Mouse (Mus musculus): ENCODE results near the gene Fmo2. TPM values are rescaled to one million over a fixed set of nuclear protein-coding genes. Genes with fewer than 3 reads are reported as not detected.

Fmo2 gene
- total RNA-seq, 2 experiments from 2014 or later: 0.54 to 0.57 TPM

- no peak for DNase-seq (ENCODE audit: low spot score in 2 of 2)
Observed at GRCm38 (mm10) chr1:162891980-162892451, 6.5 kb downstream of the Fmo2 start.

GRCm38 (mm10) chr1:162888646-162889045, 9.9 kb downstream of the Fmo2 start:
- DNase-seq (ENCODE audit: low spot score in 2 of 2): no peak

- no peak for DNase-seq (ENCODE audit: low spot score in 2 of 2)
Observed at GRCm38 (mm10) chr1:162887644-162888043, 10.9 kb downstream of the Fmo2 start.

GRCm38 (mm10) chr1:162886138-162886816, 12.2 kb downstream of the Fmo2 start:
- no peak for DNase-seq (ENCODE audit: low spot score in 2 of 2)

- no peak for DNase-seq (ENCODE audit: low spot score in 2 of 2)
Observed at GRCm38 (mm10) chr1:162882681-162883080, 15.8 kb downstream of the Fmo2 start.

GRCm38 (mm10) chr1:162879595-162880369, 18.7 kb downstream of the Fmo2 start:
- peak; percentile 57 to 62 for DNase-seq (ENCODE audit: low spot score in 2 of 2)

GRCm38 (mm10) chr1:162875091-162875490, 23.4 kb downstream of the Fmo2 start:
- DNase-seq (ENCODE audit: low spot score in 2 of 2): no peak

- no peak for DNase-seq (ENCODE audit: low spot score in 2 of 2)
Observed at GRCm38 (mm10) chr1:162871701-162872311, 26.7 kb downstream of the Fmo2 start.

GRCm38 (mm10) chr1:162870978-162871377, 27.5 kb downstream of the Fmo2 start:
- no peak for DNase-seq (ENCODE audit: low spot score in 2 of 2)

GRCm38 (mm10) chr1:162867396-162867795, 31.1 kb downstream of the Fmo2 start:
- DNase-seq (ENCODE audit: low spot score in 2 of 2): no peak

- no peak for DNase-seq (ENCODE audit: low spot score in 2 of 2)
Observed at GRCm38 (mm10) chr1:162866280-162866681, 32.2 kb downstream of the Fmo2 start, which contains the start of gene Fmo1. Fmo1 (minus strand) TSS chr1:162866610.

GRCm38 (mm10) chr1:162865493-162865830, 33.1 kb downstream of the Fmo2 start:
- DNase-seq (ENCODE audit: low spot score in 2 of 2): no peak

- DNase-seq (ENCODE audit: low spot score in 2 of 2): no peak
Observed at GRCm38 (mm10) chr1:162864816-162865492, 33.6 kb downstream of the Fmo2 start.

GRCm38 (mm10) chr1:162864279-162864678, 34.2 kb downstream of the Fmo2 start:
- no peak for DNase-seq (ENCODE audit: low spot score in 2 of 2)

- DNase-seq (ENCODE audit: low spot score in 2 of 2): no peak
Observed at GRCm38 (mm10) chr1:162863579-162863978, 34.9 kb downstream of the Fmo2 start.

- no peak for DNase-seq (ENCODE audit: low spot score in 2 of 2)
Observed at GRCm38 (mm10) chr1:162862328-162862727, 36.2 kb downstream of the Fmo2 start.

GRCm38 (mm10) chr1:162859996-162860605, 38.4 kb downstream of the Fmo2 start:
- no peak for DNase-seq (ENCODE audit: low spot score in 2 of 2)

- peak; percentile 9 to 24 for DNase-seq (ENCODE audit: low spot score in 2 of 2)
Observed at GRCm38 (mm10) chr1:162859545-162859976, 39.0 kb downstream of the Fmo2 start.

GRCm38 (mm10) chr1:162858748-162859130, 39.8 kb downstream of the Fmo2 start:
- DNase-seq (ENCODE audit: low spot score in 2 of 2): peak; percentile 36 to 55

- no peak for DNase-seq (ENCODE audit: low spot score in 2 of 2)
Observed at GRCm38 (mm10) chr1:162857766-162858747, 40.5 kb downstream of the Fmo2 start.
